Mouse (Mus musculus) thymus, adult 2 months (tissue): Measurements from ENCODE around the gene Tpra1.

ENCODE experiments used
- CTCF ChIP-seq: fragments of 200-500 bp; IDR thresholded peaks from 2 replicates; pipeline ENCODE4 v1.5.1; 2012; ENCODE audit warnings: mild to moderate bottlenecking, control low read depth, low read length, moderate library complexity, borderline replicate concordance; ENCODE audit not compliant: control insufficient read depth, poor library complexity, insufficient read depth; ENCODE audit errors: extremely low read depth
- POLR2A ChIP-seq: fragments of 200-500 bp; IDR thresholded peaks from 2 replicates; pipeline ENCODE4 v1.6.1; 2012; ENCODE audit warnings: mild to moderate bottlenecking, low read length, control low read depth, moderate library complexity; ENCODE audit not compliant: control insufficient read depth, poor library complexity, insufficient read depth; ENCODE audit errors: extremely low read depth

DNA sequence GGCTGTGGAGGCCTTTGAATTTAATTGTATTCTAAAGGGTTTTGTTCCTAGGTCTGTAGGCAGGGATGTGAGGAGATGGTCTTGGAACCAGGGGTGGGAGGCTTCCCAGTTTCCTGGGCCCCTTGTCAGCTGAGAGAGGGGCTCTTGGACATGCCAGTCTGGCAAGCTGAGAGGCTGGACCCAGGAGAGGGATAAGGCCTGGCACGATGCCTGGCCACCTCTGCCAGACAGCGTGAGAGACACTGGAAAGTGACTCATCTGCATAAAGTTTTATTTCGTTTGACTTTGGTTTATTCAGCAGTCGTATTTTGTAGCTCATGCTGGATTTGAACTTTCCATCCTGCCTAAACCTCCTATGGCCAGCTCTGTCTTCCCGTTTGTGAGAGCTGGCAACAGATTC lies 26.5 kb downstream of the Tpra1 start:
- TF ChIP-seq POLR2A, result no peak
- no peak for TF ChIP-seq CTCF
